Mouse (Mus musculus) midbrain, embryonic 15.5 days (tissue): ENCODE data around the gene Actl6a. TPM values are rescaled to one million over a fixed set of nuclear protein-coding genes. Genes with fewer than 3 reads are reported as not detected.

Source experiments
- ATAC-seq: fragments of 200-750 bp; cut with Nextera tagmentation; replicated peaks from 2 replicates; pipeline ENCODE4 v1.8.0; 2017; ENCODE audit warnings: moderate TSS enrichment
- H3K27ac ChIP-seq: fragments of 300-500 bp; sonication (generic); 2 replicates; pipeline ENCODE4 v1.5.1; 2015; ENCODE audit warnings: mild to moderate bottlenecking, inconsistent platforms
- H3K27me3 ChIP-seq: fragments of 300-500 bp; sonication (generic); replicated peaks from 2 replicates; pipeline ENCODE4 v1.6.1; 2015; ENCODE audit warnings: inconsistent platforms
- H3K36me3 ChIP-seq: fragments of 300-500 bp; sonication (generic); replicated peaks from 2 replicates; pipeline ENCODE4 v1.6.1; 2015; ENCODE audit warnings: inconsistent platforms
- H3K4me1 ChIP-seq: fragments of 300-500 bp; sonication (generic); 2 replicates; pipeline ENCODE4 v1.6.1; 2015; ENCODE audit warnings: inconsistent platforms
- H3K4me2 ChIP-seq: fragments of 300-500 bp; sonication (generic); 2 replicates; pipeline ENCODE4 v1.6.1; 2015; ENCODE audit warnings: inconsistent platforms, mild to moderate bottlenecking, moderate library complexity
- H3K4me3 ChIP-seq: fragments of 300-500 bp; sonication (generic); 2 replicates; pipeline ENCODE4 v1.5.1; 2015; ENCODE audit warnings: mild to moderate bottlenecking, inconsistent platforms
- H3K9ac ChIP-seq: fragments of 300-500 bp; sonication (generic); 2 replicates; pipeline ENCODE4 v1.6.1; 2015; ENCODE audit warnings: mild to moderate bottlenecking, inconsistent platforms
- H3K9me3 ChIP-seq: fragments of 300-500 bp; sonication (generic); 2 replicates; pipeline ENCODE4 v1.6.1; 2016; ENCODE audit warnings: inconsistent platforms
- WGBS: fragments of 180-500 bp; shearing (Covaris S2); methylation state at CpG from one replicate; pipeline ENCODE4 v1.1.7; 2015; ENCODE audit warnings: mixed read lengths; 5-methylcytosine and 5-hydroxymethylcytosine counted together
- polyA plus RNA-seq: library from polyadenylated mRNA; unstranded; fragments of >200 nt; fragmentation: Nextera tagmentation; extraction: Ambion mirVana; gene quantifications from 2 replicates; pipeline ENCODE4 v1.2.1, GENCODE M21; 2015

The Actl6a gene
- polyA plus RNA-seq, 1 experiment from 2014 or later = 67.7 TPM

DNA sequence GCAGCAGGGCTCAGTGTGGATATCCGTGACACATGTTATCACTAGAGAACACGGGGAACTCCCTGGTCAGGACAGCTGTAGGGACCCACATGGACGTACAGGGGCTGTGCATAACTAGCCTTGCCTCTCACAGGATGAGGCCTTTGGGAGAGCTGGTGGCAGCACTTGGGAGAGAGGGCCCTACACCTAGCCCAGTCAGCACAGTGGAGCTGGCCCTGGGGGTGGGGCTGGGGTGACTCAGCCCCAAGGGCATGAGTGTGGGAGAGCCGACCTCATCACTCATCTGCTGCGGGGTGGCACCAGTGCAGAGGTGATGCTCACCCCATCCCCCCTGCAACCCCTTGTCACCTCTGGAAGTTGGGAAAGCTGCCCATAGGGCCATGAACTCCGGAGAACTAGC lies 29.7 kb upstream of the Actl6a start:
- WGBS = 82% methylated on average over 6 of the region's 6 CpGs
- no peaks in the 10 kb centered on the region for H3K4me1 ChIP-seq
- H3K36me3 ChIP-seq = no peaks in the 10 kb centered on the region
- H3K4me3 ChIP-seq = no peak overlapping the region
- H3K27me3 ChIP-seq = no peaks in the 10 kb centered on the region
- no peak for ATAC-seq
- no peak overlapping the region for H3K4me2 ChIP-seq
- H3K27ac ChIP-seq = no peak overlapping the region
- no peak overlapping the region for H3K9ac ChIP-seq
- no peaks in the 10 kb centered on the region for H3K9me3 ChIP-seq

DNA sequence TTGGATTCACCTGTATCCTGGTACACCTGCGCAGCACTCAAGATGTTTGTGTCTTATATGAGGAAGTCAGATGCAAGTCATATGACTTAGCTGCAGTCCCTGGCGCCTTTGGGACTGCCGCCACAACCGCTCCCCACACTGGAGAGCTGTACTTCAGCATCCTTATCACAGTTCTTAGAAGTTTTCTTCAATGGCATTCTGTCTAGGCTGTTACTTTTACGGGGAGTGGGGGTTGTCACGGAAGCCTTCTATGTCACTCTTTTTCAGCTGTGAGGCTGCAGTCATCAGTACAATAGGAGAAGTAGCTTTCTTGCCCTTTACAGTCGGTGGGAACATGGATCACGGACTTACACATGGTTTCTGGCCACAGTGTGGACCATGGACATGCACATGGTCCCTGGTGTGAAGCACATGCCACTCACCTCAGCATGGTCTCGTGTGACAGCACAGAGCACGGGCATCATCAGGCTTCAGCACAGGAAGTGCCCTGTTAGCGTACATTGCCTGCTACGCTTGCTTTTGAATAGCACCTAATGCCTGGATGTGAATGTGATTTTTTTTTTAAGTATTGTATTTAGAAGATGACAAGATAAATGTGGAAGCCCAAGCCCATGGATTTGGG lies 23.1 kb upstream of the Actl6a start:
- Histone ChIP-seq H3K27me3 (no peaks in the 10 kb centered on the region), H3K4me3 (no peak overlapping the region), H3K4me2 (no peak overlapping the region), H3K27ac (no peak overlapping the region), H3K36me3 (no peaks in the 10 kb centered on the region), H3K9ac (no peak overlapping the region), H3K9me3 (no peaks in the 10 kb centered on the region), H3K4me1 (no peaks in the 10 kb centered on the region)
- 88% methylated on average over 11 of the region's 12 CpGs for WGBS
- ATAC-seq = no peak

DNA sequence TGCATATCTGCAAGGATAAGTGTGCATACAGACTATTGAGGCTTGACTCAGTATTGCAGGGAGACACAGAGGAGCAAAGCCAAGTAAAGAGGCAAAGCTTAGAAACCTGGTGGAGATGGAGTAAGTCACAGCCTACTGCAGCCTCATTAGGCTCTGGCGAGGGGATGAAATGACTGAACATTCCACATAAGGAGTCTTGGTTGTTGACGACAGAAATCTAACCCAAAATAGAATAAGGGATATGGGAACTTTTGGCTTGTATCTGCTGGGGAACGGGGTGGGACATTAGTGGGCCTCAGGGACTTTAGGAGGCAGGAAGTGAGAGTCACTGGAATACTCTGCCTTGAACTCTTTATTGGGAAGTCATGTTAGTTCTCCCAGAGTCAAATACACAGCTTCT lies 21.5 kb upstream of the Actl6a start:
- no peak for ATAC-seq
- H3K27me3 ChIP-seq = no peaks in the 10 kb centered on the region
- H3K9ac ChIP-seq = no peak overlapping the region
- no peaks in the 10 kb centered on the region for H3K36me3 ChIP-seq
- H3K9me3 ChIP-seq = no peaks in the 10 kb centered on the region
- H3K4me2 ChIP-seq = no peak overlapping the region
- WGBS = 86% methylated on average over 3 of the region's 3 CpGs
- H3K4me1 ChIP-seq = no peaks in the 10 kb centered on the region
- H3K27ac ChIP-seq = no peak overlapping the region
- no peak overlapping the region for H3K4me3 ChIP-seq

DNA sequence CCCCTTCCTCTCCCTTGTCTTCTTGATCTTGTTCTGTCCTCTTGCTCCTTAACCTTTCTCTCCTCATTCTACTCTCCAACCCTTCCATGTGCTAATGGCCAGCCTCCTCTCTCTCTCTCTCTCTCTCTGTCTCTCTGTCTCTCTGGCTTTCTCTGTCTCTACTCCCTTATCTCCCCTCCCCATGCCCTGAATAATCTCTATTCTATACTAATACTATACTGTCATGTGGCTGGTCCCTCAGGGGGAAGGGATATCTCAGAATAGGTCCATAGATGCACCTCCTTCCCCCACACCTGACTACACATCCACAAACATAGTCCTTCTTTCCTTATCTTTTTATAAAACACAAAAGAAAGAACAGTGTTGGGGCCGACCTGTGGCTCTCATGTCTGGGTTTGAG lies 19.6 kb upstream of the Actl6a start:
- Histone ChIP-seq H3K27me3 (no peaks in the 10 kb centered on the region), H3K4me3 (no peak overlapping the region), H3K4me1 (no peaks in the 10 kb centered on the region), H3K27ac (no peak overlapping the region), H3K36me3 (no peaks in the 10 kb centered on the region), H3K9me3 (no peaks in the 10 kb centered on the region), H3K9ac (no peak overlapping the region), H3K4me2 (no peak overlapping the region)
- ATAC-seq = no peak
- WGBS = 65% methylated on average over 1 of the region's 1 CpGs

- Histone ChIP-seq H3K9me3 (no peaks in the 10 kb centered on the region), H3K4me2 (no peak overlapping the region), H3K4me1 (no peaks in the 10 kb centered on the region), H3K36me3 (no peaks in the 10 kb centered on the region), H3K4me3 (no peak overlapping the region), H3K27me3 (no peaks in the 10 kb centered on the region), H3K9ac (no peak overlapping the region), H3K27ac (no peak overlapping the region)
- ATAC-seq = no peak
- WGBS = 68% methylated on average over 4 of the region's 4 CpGs
These were observed 18.9 kb upstream of the Actl6a start for GRCm38 (mm10) chr3:32687156-32687555.

GRCm38 (mm10) chr3:32689567-32689999 lies 16.5 kb upstream of the Actl6a start:
- H3K27me3 ChIP-seq = no peaks in the 10 kb centered on the region
- no peaks in the 10 kb centered on the region for H3K36me3 ChIP-seq
- no peak overlapping the region for H3K9ac ChIP-seq
- ATAC-seq = no peak
- no peaks in the 10 kb centered on the region for H3K4me1 ChIP-seq
- no peaks in the 10 kb centered on the region for H3K9me3 ChIP-seq
- H3K4me2 ChIP-seq = no peak overlapping the region
- 87% methylated on average over 9 of the region's 9 CpGs for WGBS
- H3K4me3 ChIP-seq = no peak overlapping the region
- H3K27ac ChIP-seq = no peak overlapping the region

DNA sequence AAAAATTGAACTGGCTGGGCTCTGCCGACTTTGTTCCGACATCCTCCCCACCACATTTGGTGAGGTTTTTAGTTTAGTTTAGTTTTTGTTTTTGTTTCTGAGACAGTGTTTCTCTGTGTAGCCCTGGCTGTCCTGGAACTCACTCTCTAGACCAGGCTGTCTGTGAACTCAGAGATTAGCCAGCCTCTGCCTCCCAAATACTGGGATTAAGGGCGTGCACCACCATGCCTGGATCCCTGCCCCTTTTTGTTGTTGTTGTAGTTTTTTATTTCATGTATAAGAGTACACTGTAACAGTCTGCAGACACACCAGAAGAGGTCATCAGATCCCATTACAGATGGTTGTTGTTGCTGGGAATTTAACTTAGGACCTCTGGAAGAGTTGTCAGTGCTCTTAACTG lies 16.1 kb upstream of the Actl6a start:
- Histone ChIP-seq H3K27me3 (no peaks in the 10 kb centered on the region), H3K27ac (no peak overlapping the region), H3K36me3 (no peaks in the 10 kb centered on the region), H3K4me1 (no peaks in the 10 kb centered on the region), H3K9me3 (no peaks in the 10 kb centered on the region), H3K4me2 (no peak overlapping the region), H3K9ac (no peak overlapping the region), H3K4me3 (no peak overlapping the region)
- ATAC-seq = no peak
- 91% methylated on average over 3 of the region's 3 CpGs for WGBS

GRCm38 (mm10) chr3:32690901-32691300 lies 15.2 kb upstream of the Actl6a start:
- Histone ChIP-seq H3K9ac (no peak overlapping the region), H3K27me3 (no peaks in the 10 kb centered on the region), H3K9me3 (no peaks in the 10 kb centered on the region), H3K36me3 (no peaks in the 10 kb centered on the region), H3K4me3 (no peak overlapping the region), H3K27ac (no peak overlapping the region), H3K4me1 (no peaks in the 10 kb centered on the region), H3K4me2 (no peak overlapping the region)
- no peak for ATAC-seq
- 65% methylated on average over 1 of the region's 1 CpGs for WGBS

DNA sequence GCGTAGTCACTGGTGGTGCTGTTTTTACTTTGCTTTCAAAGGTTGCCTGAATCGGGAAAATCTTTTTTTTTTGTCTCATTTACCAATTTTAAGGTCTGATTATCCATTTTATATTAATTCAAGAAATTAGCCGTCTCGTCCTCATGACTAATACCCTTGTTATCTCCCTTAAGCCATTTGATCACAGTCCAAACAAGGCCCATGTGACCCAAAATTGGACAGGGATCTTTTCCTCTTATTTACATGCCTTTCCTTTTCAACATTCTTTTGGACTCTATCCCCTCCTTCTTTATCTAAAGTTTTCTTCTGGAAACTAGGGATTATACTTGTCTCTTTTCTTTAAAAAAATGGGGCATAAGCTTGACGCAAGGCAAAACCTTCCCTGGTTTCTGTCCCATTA lies 14.3 kb upstream of the Actl6a start:
- no peaks in the 10 kb centered on the region for H3K9me3 ChIP-seq
- WGBS = 77% methylated on average over 5 of the region's 5 CpGs
- H3K4me2 ChIP-seq = no peak overlapping the region
- no peaks in the 10 kb centered on the region for H3K4me1 ChIP-seq
- no peak overlapping the region for H3K9ac ChIP-seq
- ATAC-seq = no peak
- H3K27ac ChIP-seq = no peak overlapping the region
- no peak overlapping the region for H3K4me3 ChIP-seq
- H3K36me3 ChIP-seq = no peaks in the 10 kb centered on the region
- no peaks in the 10 kb centered on the region for H3K27me3 ChIP-seq

- no peaks in the 10 kb centered on the region for H3K27me3 ChIP-seq
- 44% methylated on average over 5 of the region's 5 CpGs for WGBS
- H3K27ac ChIP-seq = no peak overlapping the region
- H3K36me3 ChIP-seq = no peaks in the 10 kb centered on the region
- no peak overlapping the region for H3K4me3 ChIP-seq
- H3K4me2 ChIP-seq = no peak overlapping the region
- no peak for ATAC-seq
- no peaks in the 10 kb centered on the region for H3K9me3 ChIP-seq
- H3K4me1 ChIP-seq = no peaks in the 10 kb centered on the region
- H3K9ac ChIP-seq = no peak overlapping the region
These were observed 11.9 kb upstream of the Actl6a start for GRCm38 (mm10) chr3:32694211-32694610.

DNA sequence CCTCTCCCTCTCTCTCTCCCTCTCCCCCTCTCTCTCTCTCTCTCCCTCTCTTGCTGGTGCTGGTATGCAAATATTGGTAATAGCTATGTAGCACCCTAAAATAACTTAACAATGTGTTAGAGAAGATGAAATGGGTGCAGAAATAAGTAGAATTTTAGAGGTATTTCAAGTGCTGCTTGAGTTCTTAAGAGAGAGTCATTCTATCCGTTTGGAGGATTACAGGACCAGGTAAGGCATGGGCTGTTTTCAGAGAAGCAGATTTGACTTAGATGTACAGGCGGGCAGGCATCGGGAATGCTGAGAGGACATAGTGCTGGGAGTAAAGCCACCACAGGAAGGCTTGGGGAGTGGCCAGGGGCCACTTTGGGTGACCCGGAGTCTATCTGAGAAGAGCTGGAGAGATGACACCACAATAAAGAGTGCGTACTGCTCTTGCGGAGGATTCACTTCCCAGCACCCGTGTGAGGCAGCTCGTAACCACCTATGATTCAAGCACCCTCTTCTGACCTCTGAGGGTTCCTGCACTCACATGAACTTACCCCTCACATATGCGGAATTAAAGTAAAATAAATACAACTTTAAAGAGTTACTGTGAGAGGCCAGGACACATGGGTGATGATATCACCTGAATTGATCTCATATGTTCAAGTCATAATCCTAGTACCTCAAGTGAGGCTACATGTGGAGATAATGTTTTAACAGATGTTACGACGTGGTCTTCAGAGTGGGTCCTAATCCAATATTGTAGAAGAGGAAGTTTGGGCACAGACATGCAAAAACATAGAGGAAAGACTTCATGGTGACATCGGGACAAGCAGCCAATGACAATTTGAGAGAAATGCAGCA lies 11.1 kb upstream of the Actl6a start:
- Histone ChIP-seq H3K36me3 (no peaks in the 10 kb centered on the region), H3K27ac (no peak overlapping the region), H3K9me3 (no peaks in the 10 kb centered on the region), H3K27me3 (no peaks in the 10 kb centered on the region), H3K4me3 (no peak overlapping the region), H3K4me1 (no peaks in the 10 kb centered on the region), H3K4me2 (no peak overlapping the region), H3K9ac (no peak overlapping the region)
- ATAC-seq = no peak
- WGBS = 83% methylated on average over 12 of the region's 12 CpGs

GRCm38 (mm10) chr3:32695583-32695980 lies 10.5 kb upstream of the Actl6a start:
- no peak for ATAC-seq
- Histone ChIP-seq H3K9ac (no peak overlapping the region), H3K4me1 (no peaks in the 10 kb centered on the region), H3K4me2 (no peak overlapping the region), H3K27me3 (no peaks in the 10 kb centered on the region), H3K36me3 (no peaks in the 10 kb centered on the region), H3K4me3 (no peak overlapping the region), H3K9me3 (no peaks in the 10 kb centered on the region), H3K27ac (no peak overlapping the region)
- 85% methylated on average over 4 of the region's 4 CpGs for WGBS
